In genomic region chr8:118343267-118343666, GRCm38 (mm10) we compare ENCODE assay signal across 12 mouse cellular contexts. TPM values are rescaled to one million over a fixed set of nuclear protein-coding genes. Genes with fewer than 3 reads are reported as not detected.
DNase-seq lines count a peak whose midpoint lies in the region.
"Had no signal": no experiment of that assay in that cellular context is flagged by ENCODE, and none has a peak within 500 bp of the region (broad histone marks: within the 10 kb centered on the region; RNA-seq: fewer than 3 reads in every experiment).

No protein-coding gene starts in this region.

- intact Hi-C loops in heart, postnatal 25 days (cut with DNase I): no loop called here

- DNase-seq in cerebellum, postnatal 10 days: peak; percentile 51 to 64
- DNase-seq in cerebellum, postnatal 36 days: no peak
- DNase-seq in layer of hippocampus, adult 8-10 months (ENCODE audit: low spot score in 2 of 2): peak; percentile 16 to 28
- DNase-seq in layer of hippocampus, postnatal 14 days (ENCODE audit: low spot score in 2 of 2): no peak
- DNase-seq in 3T3-L1 (ENCODE audit: low read depth, low spot score): peak; percentile 99
- peak; percentile 59 for DNase-seq in brain, adult 2 months (ENCODE audit: low read depth, low spot score)
- no peak for DNase-seq in kidney, postnatal 14 days
- no peak for DNase-seq in heart, postnatal 25 days (ENCODE audit: low spot score)
- DNase-seq: adrenal gland, postnatal 14 days; heart, postnatal 4 days; lung, adult 18-20 months had no signal

RNA-seq across cellular contexts. Expression of gene Cdh13, which starts 59.7 kb away (rescaled TPM):
- total RNA-seq in layer of hippocampus, adult 8-10 months (2022): 10 to 100 TPM; 41.4 to 48.1 (median 44.1) TPM
- total RNA-seq in layer of hippocampus, postnatal 14 days (2021): 10 to 100 TPM; 56.4 to 66.1 TPM
- 100 to 1,000 TPM; 147 to 186 TPM for total RNA-seq in heart, postnatal 25 days (2021)
- total RNA-seq: megakaryocyte, adult 5-6 weeks had no signal

Comparison
In these comparisons a context has a peak if more than half of its experiments do, and no peak if none do; other contexts are left out.
1. DNase-seq: peak in cerebellum, postnatal 10 days (2 of 2), layer of hippocampus, adult 8-10 months (2 of 2), 3T3-L1 (single experiment) and brain, adult 2 months (single experiment); none in cerebellum, postnatal 36 days (0 of 2), layer of hippocampus, postnatal 14 days (0 of 2), kidney, postnatal 14 days (single experiment) and heart, postnatal 25 days (single experiment).